Mouse (Mus musculus) embryonic facial prominence, embryonic 14.5 days (tissue): ENCODE measurements at regions not wholly inside any gene's neighbourhood (a gene's known extent, or its start where the extent isn't known, plus 50 kb on each side); places are given as distances from the start of the nearest gene placed in this dataset.

Source experiments
- ATAC-seq: fragments of 200-750 bp; cut with Nextera tagmentation; 2 replicates; pipeline ENCODE4 v1.8.0; 2017; ENCODE audit warnings: low read depth, moderate number of reproducible peaks, moderate TSS enrichment
- DNase-seq: peaks from one replicate; pipeline ENCODE4 v3.0.0-alpha.2; 2015; ENCODE audit warnings: low spot score
- H3K27ac ChIP-seq: fragments of 300-500 bp; sonication (generic); replicated peaks from 2 replicates; pipeline ENCODE4 v1.5.1; 2014; ENCODE audit warnings: low read depth, mild to moderate bottlenecking, low read length, moderate library complexity
- H3K27me3 ChIP-seq: fragments of 300-500 bp; sonication (generic); replicated peaks from 2 replicates; pipeline ENCODE4 v1.6.1; 2014; ENCODE audit warnings: low read length; ENCODE audit not compliant: control insufficient read depth, insufficient read depth
- H3K36me3 ChIP-seq: fragments of 300-500 bp; sonication (generic); 2 replicates; pipeline ENCODE4 v1.6.1; 2014; ENCODE audit warnings: low read length, mixed read lengths; ENCODE audit not compliant: control insufficient read depth, insufficient read depth
- H3K4me1 ChIP-seq: fragments of 300-500 bp; sonication (generic); 2 replicates; pipeline ENCODE4 v1.6.1; 2014; ENCODE audit warnings: antibody characterized with exemption, low read length; ENCODE audit not compliant: control insufficient read depth, insufficient read depth
- H3K4me2 ChIP-seq: fragments of 300-500 bp; sonication (generic); 2 replicates; pipeline ENCODE4 v1.6.1; 2014; ENCODE audit warnings: low read depth, mild to moderate bottlenecking, low read length, moderate library complexity, mixed read lengths
- H3K4me3 ChIP-seq: fragments of 300-500 bp; sonication (generic); 2 replicates; pipeline ENCODE4 v1.5.1; 2014; ENCODE audit warnings: low read depth, mild to moderate bottlenecking, low read length
- H3K9ac ChIP-seq: fragments of 300-500 bp; sonication (generic); 2 replicates; pipeline ENCODE4 v1.6.1; 2014; ENCODE audit warnings: low read depth, mild to moderate bottlenecking, low read length, moderate library complexity, mixed read lengths
- H3K9me3 ChIP-seq: fragments of 300-500 bp; sonication (generic); 2 replicates; pipeline ENCODE4 v1.6.1; 2016; ENCODE audit warnings: low read length; ENCODE audit not compliant: control insufficient read depth
- WGBS: fragments of 180-500 bp; shearing (Covaris S2); extraction: QIAGEN DNeasy Blood & Tissue Kit; methylation state at CpG from one replicate; pipeline ENCODE4 v1.1.7; 2014; 5-methylcytosine and 5-hydroxymethylcytosine counted together

DNA sequence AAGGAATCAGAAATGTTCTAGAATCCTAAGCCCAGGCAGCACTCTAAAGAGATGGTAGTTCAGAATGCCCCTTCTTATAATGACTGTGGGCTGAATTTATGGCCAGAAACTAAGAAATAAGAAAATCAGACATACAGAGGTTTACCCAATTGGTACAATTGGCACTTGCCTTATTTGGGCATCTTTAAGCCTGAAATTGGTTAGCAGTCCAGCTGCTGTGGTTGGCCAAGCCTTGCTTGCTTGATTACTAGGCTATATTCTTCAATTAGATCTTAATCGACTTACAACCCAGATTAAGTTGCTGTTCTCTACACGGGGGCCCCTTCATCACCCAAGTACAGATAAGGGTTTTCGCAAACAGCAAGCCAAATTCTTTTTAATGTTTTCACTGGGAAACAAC is 60.1 kb upstream of the Thbs1 start:
- no peaks in the 10 kb centered on the region for H3K9me3 ChIP-seq
- ATAC-seq: no peak
- no peaks in the 10 kb centered on the region for H3K4me1 ChIP-seq
- H3K4me2 ChIP-seq: no peak overlapping the region
- no peak overlapping the region for H3K27ac ChIP-seq
- no peak for DNase-seq
- H3K9ac ChIP-seq: no peak overlapping the region
- 86% methylated on average over 3 of the region's 3 CpGs for WGBS
- no peaks in the 10 kb centered on the region for H3K27me3 ChIP-seq
- H3K4me3 ChIP-seq: no peak overlapping the region
- no peaks in the 10 kb centered on the region for H3K36me3 ChIP-seq

DNA sequence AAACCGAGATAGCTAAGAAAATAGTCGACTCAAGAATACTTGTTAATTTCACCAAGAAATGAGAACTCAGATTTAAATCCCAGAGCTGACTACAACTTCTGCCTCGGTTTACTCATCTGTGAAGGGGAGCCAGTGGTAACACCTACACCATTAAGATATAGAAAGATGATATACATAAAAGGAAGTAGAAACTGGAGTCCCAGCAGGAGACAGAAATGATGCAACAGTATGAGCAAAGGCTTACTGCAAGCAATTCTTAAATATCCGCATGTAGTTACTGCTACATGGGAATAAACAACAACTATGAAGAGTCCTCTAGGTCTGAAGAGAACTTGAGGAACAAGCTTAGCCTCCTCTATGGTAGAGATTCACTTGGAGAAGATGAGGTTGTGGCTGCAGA is 58.2 kb upstream of the Thbs1 start:
- 91% methylated on average over 4 of the region's 4 CpGs for WGBS

DNA sequence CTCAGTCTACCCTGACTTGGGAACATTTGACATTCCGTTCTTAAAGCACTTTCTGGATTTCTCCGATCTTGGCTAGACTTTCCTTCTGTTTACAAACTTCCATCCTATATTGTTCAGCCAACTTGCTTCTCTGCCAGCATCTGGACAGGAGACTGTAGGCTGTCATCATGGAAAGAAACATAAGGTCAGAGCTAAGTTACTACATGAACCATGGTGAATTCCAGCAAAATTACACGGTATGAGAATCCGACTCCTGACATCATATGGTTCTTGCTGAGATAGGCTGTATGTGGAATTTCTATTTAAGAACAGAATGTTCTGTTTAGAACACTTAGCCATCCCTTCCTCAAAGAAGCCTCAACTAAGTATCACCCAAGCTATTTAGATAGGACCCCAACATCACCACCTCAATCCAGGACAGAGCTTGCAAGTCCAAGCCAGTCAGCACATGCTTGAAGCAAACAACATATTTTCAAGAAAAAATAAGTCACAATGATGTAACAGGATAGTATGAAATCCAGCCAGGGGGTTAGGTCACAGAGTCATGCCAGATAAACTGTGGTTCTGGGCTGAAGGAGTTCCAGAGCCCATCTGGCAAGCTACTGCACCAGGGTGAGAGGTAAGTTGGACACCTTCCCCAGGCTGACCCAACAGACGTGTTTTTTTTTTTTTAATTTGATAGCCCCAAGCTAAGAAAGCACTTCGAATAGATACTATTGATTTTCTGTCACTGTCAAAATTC is 52.9 kb upstream of the Thbs1 start:
- no peaks in the 10 kb centered on the region for H3K9me3 ChIP-seq
- H3K27ac ChIP-seq: 0 out of 2 replicates have a peak overlapping the region, but pooled peaks have one; percentile 17
- DNase-seq (peak; percentile 78), ATAC-seq (peak; percentile 60; the same call in 1 of the 2 replicates)
- H3K27me3 ChIP-seq: no peaks in the 10 kb centered on the region
- H3K4me2 ChIP-seq: no peak overlapping the region
- H3K4me1 ChIP-seq: no peaks in the 10 kb centered on the region
- WGBS: 67% methylated on average over 6 of the region's 6 CpGs
- no peak overlapping the region for H3K4me3 ChIP-seq
- no peak overlapping the region for H3K9ac ChIP-seq
- no peaks in the 10 kb centered on the region for H3K36me3 ChIP-seq

More for the DNA sequence above, 58.2 kb upstream of the Thbs1 start:
- Histone ChIP-seq H3K27ac (no peak overlapping the region), H3K9ac (no peak overlapping the region), H3K4me2 (no peak overlapping the region), H3K4me1 (no peaks in the 10 kb centered on the region), H3K9me3 (no peaks in the 10 kb centered on the region), H3K27me3 (no peaks in the 10 kb centered on the region), H3K4me3 (no peak overlapping the region), H3K36me3 (no peaks in the 10 kb centered on the region)
- ATAC-seq (no peak), DNase-seq (no peak)

DNA sequence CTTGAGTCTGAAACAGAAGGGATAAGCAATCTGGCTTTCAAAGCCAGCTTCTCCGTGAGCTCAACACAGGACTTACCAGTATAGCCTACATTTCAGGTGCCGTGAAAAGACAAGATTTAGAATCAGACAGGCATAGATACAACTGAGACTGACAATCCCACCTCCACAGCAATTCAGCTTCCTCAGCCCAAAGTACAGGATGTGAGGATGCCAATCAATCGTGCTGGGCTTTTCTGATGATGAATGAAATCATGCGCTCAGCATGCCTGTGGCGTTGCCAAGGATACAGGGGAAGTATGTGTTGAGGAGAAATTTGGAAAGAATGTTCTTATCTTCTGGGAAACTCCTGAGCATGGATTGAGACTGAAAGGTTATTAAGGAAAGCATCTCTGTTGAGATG is 50.4 kb upstream of the Thbs1 start:
- Histone ChIP-seq H3K36me3 (no peaks in the 10 kb centered on the region), H3K9me3 (no peaks in the 10 kb centered on the region), H3K27ac (no peak overlapping the region), H3K4me1 (no peaks in the 10 kb centered on the region), H3K27me3 (no peaks in the 10 kb centered on the region), H3K4me2 (no peak overlapping the region), H3K9ac (no peak overlapping the region), H3K4me3 (no peak overlapping the region)
- ATAC-seq (no peak), DNase-seq (no peak)
- WGBS: 83% methylated on average over 5 of the region's 5 CpGs
